Mouse (Mus musculus): ENCODE measurements at regions not wholly inside any gene's neighbourhood (a gene's known extent, or its start where the extent isn't known, plus 50 kb on each side); places are given as distances from the start of the nearest gene placed in this dataset.

GRCm38 (mm10) chr3:40058719-40059420 is 472.2 kb upstream of the Intu start:
- DNase-seq (ENCODE audit: extremely low spot score): no peak

GRCm38 (mm10) chr3:40070137-40070667 is 460.9 kb upstream of the Intu start:
- peak; percentile 46 for DNase-seq (ENCODE audit: extremely low spot score)

- no peak for DNase-seq (ENCODE audit: extremely low spot score)
Measured at GRCm38 (mm10) chr3:40076824-40077223, 454.3 kb upstream of the Intu start.

GRCm38 (mm10) chr3:40085116-40085515 is 446.0 kb upstream of the Intu start:
- no peak for DNase-seq (ENCODE audit: extremely low spot score)

GRCm38 (mm10) chr3:40091773-40092343 is 439.2 kb upstream of the Intu start:
- DNase-seq (ENCODE audit: extremely low spot score): no peak

- DNase-seq (ENCODE audit: extremely low spot score): no peak
Measured at GRCm38 (mm10) chr3:40092765-40093368, 438.2 kb upstream of the Intu start.

GRCm38 (mm10) chr3:40094040-40094439 is 437.0 kb upstream of the Intu start:
- no peak for DNase-seq (ENCODE audit: extremely low spot score)

GRCm38 (mm10) chr3:40094701-40095100 is 436.4 kb upstream of the Intu start:
- no peak for DNase-seq (ENCODE audit: extremely low spot score)

- DNase-seq (ENCODE audit: extremely low spot score): no peak
Measured at GRCm38 (mm10) chr3:40102698-40103097, 428.4 kb upstream of the Intu start.

- DNase-seq (ENCODE audit: extremely low spot score): no peak
Measured at GRCm38 (mm10) chr3:40114811-40115210, 416.3 kb upstream of the Intu start.

GRCm38 (mm10) chr3:40118551-40118950 is 412.5 kb upstream of the Intu start:
- DNase-seq (ENCODE audit: extremely low spot score): no peak

- no peak for DNase-seq (ENCODE audit: extremely low spot score)
Measured at GRCm38 (mm10) chr3:40119462-40119861, 411.6 kb upstream of the Intu start.

GRCm38 (mm10) chr3:40120298-40120875 is 410.7 kb upstream of the Intu start:
- peak; percentile 57 for DNase-seq (ENCODE audit: extremely low spot score)

- DNase-seq (ENCODE audit: extremely low spot score): peak; percentile 24
Measured at GRCm38 (mm10) chr3:40123558-40124236, 407.4 kb upstream of the Intu start.

GRCm38 (mm10) chr3:40126903-40127302 is 404.2 kb upstream of the Intu start:
- DNase-seq (ENCODE audit: extremely low spot score): no peak

- no peak for DNase-seq (ENCODE audit: extremely low spot score)
Measured at GRCm38 (mm10) chr3:40130858-40131584, 400.1 kb upstream of the Intu start.

- no peak for DNase-seq (ENCODE audit: extremely low spot score)
Measured at GRCm38 (mm10) chr3:40138671-40139070, 392.4 kb upstream of the Intu start.

GRCm38 (mm10) chr3:40142229-40142628 is 388.9 kb upstream of the Intu start:
- DNase-seq (ENCODE audit: extremely low spot score): no peak

- DNase-seq (ENCODE audit: extremely low spot score): no peak
Measured at GRCm38 (mm10) chr3:40158631-40159030, 372.5 kb upstream of the Intu start.

GRCm38 (mm10) chr3:40159591-40160145 is 371.4 kb upstream of the Intu start:
- no peak for DNase-seq (ENCODE audit: extremely low spot score)

GRCm38 (mm10) chr3:40164181-40164580 is 366.9 kb upstream of the Intu start:
- no peak for DNase-seq (ENCODE audit: extremely low spot score)

Measured in embryo, embryonic 9.5 days (tissue).